Mouse (Mus musculus) E14TG2a.4 (cell line): Measurements from ENCODE around the gene Ube2l6.
A peak's percentile ranks its signal among the peaks of the same experiment; 100 is the strongest.

Experiments used
- H3K27me3 ChIP-seq: 2 replicates; pipeline ENCODE4 v1.6.1; 2014; ENCODE audit warnings: low read length, control low read depth; ENCODE audit not compliant: insufficient read depth
- H3K36me3 ChIP-seq: 2 replicates; pipeline ENCODE4 v1.6.1; 2014; ENCODE audit warnings: low read length, control low read depth; ENCODE audit not compliant: insufficient read depth
- H3K4me1 ChIP-seq: replicated peaks from 2 replicates; pipeline ENCODE4 v1.6.1; 2014; ENCODE audit warnings: low read depth, low read length, control low read depth
- H3K4me3 ChIP-seq: replicated peaks from 2 replicates; pipeline ENCODE4 v1.5.1; 2014; ENCODE audit warnings: mild to moderate bottlenecking, low read length
- H3K9me3 ChIP-seq: 2 replicates; pipeline ENCODE4 v1.6.1; 2014; ENCODE audit warnings: low read length, control low read depth
- CTCF ChIP-seq: conservative IDR thresholded peaks from 2 replicates; pipeline ENCODE4 v1.5.1; 2014; ENCODE audit warnings: low read length
- NANOG ChIP-seq: IDR thresholded peaks from 2 replicates; pipeline ENCODE4 v1.6.1; 2014; ENCODE audit warnings: borderline replicate concordance, low read length, mixed read lengths
- POU5F1 ChIP-seq: IDR thresholded peaks from 2 replicates; pipeline ENCODE4 v1.6.1; 2014; ENCODE audit warnings: low read length, borderline replicate concordance

Ube2l6 gene

DNA sequence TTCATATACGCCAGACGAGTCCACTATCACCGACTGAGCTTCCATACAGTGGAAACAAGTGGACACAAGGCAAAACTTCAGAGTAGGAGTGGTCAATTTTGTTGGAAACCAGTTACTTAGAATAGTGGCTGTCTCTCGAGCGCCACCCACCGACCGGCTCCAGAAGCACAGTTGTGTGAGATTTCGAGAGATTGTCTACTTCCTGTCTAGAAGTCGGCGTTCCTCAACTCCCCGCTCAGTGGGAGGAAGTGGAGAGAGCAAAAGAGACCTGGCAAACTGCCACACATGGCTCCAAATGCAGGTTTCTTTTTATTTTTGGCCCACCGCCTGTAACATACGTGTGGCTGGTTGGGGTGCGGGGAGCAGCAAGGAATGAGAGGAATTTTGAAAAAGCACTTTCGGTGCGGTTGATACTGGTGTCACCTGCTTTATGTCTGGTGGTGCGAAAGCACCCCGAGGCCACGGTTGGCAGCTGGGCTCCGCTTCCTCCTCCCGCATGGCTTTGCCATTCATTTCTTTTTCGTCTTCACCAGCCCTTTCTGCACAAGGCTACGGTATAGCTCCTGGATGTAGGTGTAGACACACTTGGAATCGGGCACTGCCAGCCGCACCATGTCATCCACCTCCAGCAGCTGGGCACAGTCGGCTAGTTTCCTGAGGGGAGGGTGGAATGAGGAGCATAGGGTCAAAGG is 12.4 kb downstream of the Ube2l6 start:
- Histone ChIP-seq H3K4me1 (peaks cover 26% of the 10 kb centered on the region), H3K36me3 (peaks cover 4% of the 10 kb centered on the region; the same call in 1 of the 2 replicates), H3K9me3 (peaks cover 34% of the 10 kb centered on the region), H3K27me3 (peaks cover 25% of the 10 kb centered on the region), H3K4me3 (peak overlapping the region; percentile 50)
- no peak for TF ChIP-seq NANOG
- peak; percentile 24; the same call in 1 of the 2 replicates for TF ChIP-seq CTCF

DNA sequence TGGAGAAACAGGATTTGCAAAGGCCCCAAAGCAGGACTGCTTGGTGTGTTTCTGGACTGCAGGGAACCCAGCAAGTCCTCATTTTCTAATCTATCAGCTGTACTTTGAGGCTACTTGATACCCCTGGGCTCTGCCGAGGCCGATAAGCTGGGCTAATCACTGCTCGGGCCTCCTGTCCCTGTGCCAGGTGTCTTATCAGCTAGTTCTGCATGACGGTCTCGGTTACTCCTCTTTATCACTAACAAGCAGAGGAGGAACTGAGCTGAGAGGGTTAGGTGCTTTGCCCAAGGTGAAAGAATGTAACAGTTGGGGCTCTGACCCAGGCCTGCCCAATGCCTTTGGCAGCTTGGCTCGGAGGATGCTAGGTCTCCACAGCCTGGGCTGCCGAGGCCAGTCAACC is 13.3 kb downstream of the Ube2l6 start:
- Histone ChIP-seq H3K4me1 (peaks cover 24% of the 10 kb centered on the region), H3K27me3 (peaks cover 34% of the 10 kb centered on the region), H3K36me3 (peaks cover 4% of the 10 kb centered on the region; the same call in 1 of the 2 replicates), H3K9me3 (peaks cover 34% of the 10 kb centered on the region), H3K4me3 (no peak overlapping the region)
- TF ChIP-seq NANOG (no peak), CTCF (no peak), POU5F1 (no peak)

DNA sequence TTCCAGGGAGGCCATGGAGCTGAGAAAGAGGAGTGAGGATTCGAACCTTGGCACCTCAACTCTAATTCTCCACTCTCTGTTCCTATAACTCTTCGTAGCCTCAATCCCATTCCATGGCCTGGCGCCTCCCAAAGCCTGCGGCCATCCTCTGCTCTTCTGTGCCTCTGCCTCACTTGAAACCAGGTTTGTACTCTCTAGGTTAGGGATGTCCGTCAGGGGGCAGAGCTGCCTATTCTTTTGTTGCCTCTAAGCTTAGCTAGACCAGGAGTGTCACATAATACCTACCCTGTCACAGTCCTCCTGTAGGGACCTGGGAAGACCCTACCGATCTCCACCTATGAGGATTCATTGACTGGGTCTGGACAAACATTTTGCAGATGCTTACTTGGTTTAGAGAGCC is 14.0 kb downstream of the Ube2l6 start:
- H3K36me3 ChIP-seq, result peaks cover 4% of the 10 kb centered on the region; the same call in 1 of the 2 replicates
- TF ChIP-seq POU5F1, result no peak
- no peak for TF ChIP-seq CTCF
- TF ChIP-seq NANOG, result no peak
- peaks cover 22% of the 10 kb centered on the region for H3K4me1 ChIP-seq
- H3K4me3 ChIP-seq, result no peak overlapping the region
- H3K9me3 ChIP-seq, result peaks cover 34% of the 10 kb centered on the region
- peaks cover 38% of the 10 kb centered on the region for H3K27me3 ChIP-seq

DNA sequence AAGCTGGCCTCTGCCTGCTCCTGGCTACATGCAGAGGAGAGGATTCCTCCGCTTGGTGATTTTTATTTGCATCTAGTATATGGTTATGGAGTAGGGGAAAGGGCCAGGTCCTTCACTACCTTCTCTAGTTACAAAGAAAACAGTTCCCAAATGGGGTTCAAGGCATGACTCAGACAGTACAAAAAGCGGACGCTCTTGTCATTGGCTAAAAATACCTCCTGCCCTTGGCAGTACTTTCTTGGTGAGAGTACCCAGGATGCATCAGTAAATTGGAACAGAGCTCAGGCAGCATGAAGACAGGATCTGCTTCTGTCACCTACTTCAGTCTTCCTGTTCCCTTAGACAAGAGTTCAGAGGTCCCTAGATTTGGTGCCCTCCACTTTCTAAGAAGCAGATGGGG is 21.2 kb downstream of the Ube2l6 start:
- no peaks in the 10 kb centered on the region for H3K9me3 ChIP-seq
- peaks cover 24% of the 10 kb centered on the region for H3K4me1 ChIP-seq
- H3K36me3 ChIP-seq, result no peaks in the 10 kb centered on the region
- no peak for TF ChIP-seq NANOG
- TF ChIP-seq POU5F1, result no peak
- TF ChIP-seq CTCF, result no peak
- H3K4me3 ChIP-seq, result no peak overlapping the region
- peaks cover 76% of the 10 kb centered on the region for H3K27me3 ChIP-seq

DNA sequence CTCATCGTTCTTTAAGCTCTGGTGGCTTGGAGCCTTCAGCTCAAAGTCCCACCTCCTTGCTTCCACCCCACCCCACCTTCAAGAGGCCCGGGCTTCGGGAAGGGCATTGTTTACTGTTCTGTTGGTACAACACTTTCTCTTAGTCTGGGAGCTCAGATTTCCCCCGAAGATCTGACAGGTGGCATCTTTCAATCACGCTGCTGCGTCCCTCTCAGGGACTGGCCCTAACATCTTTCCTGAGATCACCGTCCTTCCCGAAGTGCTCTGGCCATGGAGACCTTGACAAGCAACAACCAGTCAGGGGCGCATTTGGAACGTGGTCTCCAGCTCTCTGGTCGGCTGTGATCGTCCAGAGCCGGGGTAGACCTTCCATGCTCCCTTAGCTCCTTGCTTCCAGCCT is 23.9 kb downstream of the Ube2l6 start, which contains the start of gene Smtnl1:
Gene Smtnl1 (minus strand): TSS at position 101 of the 400 bp plus-strand sequence.
- H3K9me3 ChIP-seq, result no peaks in the 10 kb centered on the region
- peaks cover 52% of the 10 kb centered on the region for H3K27me3 ChIP-seq
- TF ChIP-seq POU5F1, result no peak
- TF ChIP-seq CTCF, result no peak
- TF ChIP-seq NANOG, result no peak
- H3K4me3 ChIP-seq, result no peak within 1 kb of the TSS
- H3K4me1 ChIP-seq, result peaks cover 11% of the 10 kb centered on the region
- H3K36me3 ChIP-seq, result no peaks in the 10 kb centered on the region

DNA sequence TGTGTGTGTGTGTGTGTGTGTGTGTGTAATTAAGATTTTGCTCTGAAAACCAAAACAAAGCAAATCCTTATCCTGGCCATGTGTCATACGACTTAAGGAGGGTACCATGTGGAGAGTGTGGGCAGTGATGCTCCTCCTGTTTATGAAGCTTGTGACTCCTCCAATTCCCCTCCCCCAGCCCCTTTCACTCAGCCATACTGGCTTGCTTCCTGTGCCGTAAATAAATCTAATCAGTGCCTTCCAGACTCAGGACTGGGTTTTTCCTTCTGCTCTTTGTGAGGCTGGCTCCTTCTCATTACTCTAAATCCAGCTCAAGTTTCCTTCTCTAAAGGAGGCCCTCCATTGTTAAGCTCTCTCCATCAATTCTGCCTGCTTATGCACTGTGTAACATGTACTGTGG is 24.6 kb downstream of the Ube2l6 start:
- Histone ChIP-seq H3K4me1 (peaks cover 17% of the 10 kb centered on the region), H3K9me3 (no peaks in the 10 kb centered on the region)

DNA sequence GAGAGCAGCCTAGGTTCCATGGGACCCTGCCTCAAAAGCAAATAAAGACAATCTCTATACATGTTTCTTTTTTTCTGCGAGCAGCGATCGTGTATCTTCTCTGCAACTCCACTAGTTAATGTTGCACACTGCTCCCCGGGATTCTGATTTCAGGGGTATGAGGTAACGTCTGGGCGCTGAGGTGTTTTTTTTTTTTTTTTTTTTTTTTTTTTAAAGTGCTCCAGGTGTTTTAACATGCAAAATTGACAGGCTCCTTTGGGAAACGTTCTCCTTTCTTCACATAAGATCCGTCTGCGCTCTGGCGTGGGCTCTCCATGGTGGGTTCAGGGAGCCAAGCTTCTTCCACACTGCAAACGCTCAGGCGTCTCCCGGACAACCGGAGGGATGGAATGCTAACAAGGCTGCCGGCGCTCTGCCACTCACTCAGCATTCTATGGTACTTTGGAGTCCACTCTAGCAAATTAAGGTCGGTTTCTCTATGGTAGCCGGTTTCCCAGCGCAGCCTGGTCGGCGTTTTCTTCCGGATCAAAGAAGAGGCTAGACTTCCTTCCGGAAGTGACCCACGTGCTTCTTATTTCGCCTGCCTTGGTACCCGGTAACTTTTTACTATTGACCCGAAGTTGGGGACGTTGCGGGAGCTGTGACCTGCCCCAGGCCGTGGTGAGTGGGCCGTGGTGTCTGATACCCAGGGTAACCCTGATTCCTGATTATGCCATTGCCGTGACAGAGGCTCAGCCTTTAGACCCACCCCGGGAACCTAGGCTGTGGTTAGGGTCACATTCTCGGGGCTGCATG is 28.1 kb downstream of the Ube2l6 start, which contains the start of gene Timm10:
Gene Timm10 (plus strand): TSS at position 510 of the 795 bp plus-strand sequence.
- TF ChIP-seq NANOG (no peak), CTCF (no peak), POU5F1 (no peak)
- peak within 1 kb of the TSS; percentile 99 for H3K4me3 ChIP-seq
- peaks cover 30% of the 10 kb centered on the region for H3K36me3 ChIP-seq
- H3K9me3 ChIP-seq, result no peaks in the 10 kb centered on the region
- H3K4me1 ChIP-seq, result peaks cover 31% of the 10 kb centered on the region
- peaks cover 19% of the 10 kb centered on the region for H3K27me3 ChIP-seq

More for the DNA sequence above, 24.6 kb downstream of the Ube2l6 start:
- Histone ChIP-seq H3K27me3 (peaks cover 51% of the 10 kb centered on the region), H3K4me3 (no peak overlapping the region), H3K36me3 (0 out of 2 replicates have a peak, but pooled peaks cover under 1% of the 10 kb centered on the region)
- TF ChIP-seq POU5F1 (no peak), CTCF (no peak), NANOG (no peak)

DNA sequence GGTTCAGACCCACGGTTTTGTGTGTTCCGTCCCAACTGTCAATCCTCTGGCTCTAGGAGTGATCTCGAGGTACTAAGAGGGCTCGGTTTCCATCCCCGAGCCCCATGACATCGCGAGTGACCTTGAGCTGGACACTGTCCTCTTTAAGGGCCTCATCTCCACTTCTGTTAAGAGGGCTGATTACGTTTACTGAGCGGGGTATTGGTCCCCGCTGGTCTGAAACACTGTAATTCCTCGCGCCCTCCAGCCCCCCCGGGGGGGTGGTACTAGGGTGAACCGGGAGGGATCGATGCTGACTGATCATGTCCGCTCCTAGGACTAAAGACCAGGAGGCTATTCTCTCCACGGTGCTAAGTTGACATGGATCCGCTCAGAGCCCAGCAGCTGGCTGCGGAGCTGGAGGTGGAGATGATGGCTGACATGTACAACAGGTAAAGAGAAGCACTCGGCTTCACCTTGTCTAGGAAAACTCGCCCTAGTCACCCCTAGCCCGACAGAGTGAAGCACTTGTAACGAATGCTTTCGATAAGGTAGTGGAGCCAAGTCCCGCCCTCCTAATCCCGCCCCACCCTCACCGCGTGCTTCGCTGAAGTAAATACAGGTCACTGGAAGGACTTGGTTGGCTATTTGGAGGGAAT is 28.8 kb downstream of the Ube2l6 start:
- Histone ChIP-seq H3K9me3 (no peaks in the 10 kb centered on the region), H3K4me1 (peaks cover 34% of the 10 kb centered on the region), H3K4me3 (peak overlapping the region; percentile 99), H3K36me3 (peaks cover 30% of the 10 kb centered on the region), H3K27me3 (peaks cover 12% of the 10 kb centered on the region)
- TF ChIP-seq NANOG (no peak), CTCF (no peak), POU5F1 (no peak)
